Mouse (Mus musculus): Measurements from ENCODE around the gene Dcps. TPM values are rescaled to one million over a fixed set of nuclear protein-coding genes. Genes with fewer than 3 reads are reported as not detected.

Dcps gene
- polyA plus RNA-seq, 1 experiment, result 25.3 TPM

- H3K4me1 ChIP-seq (ENCODE audit: control insufficient read depth, insufficient read depth, low read length), result no peaks in the 10 kb centered on the region
- H3K27ac ChIP-seq (ENCODE audit: insufficient read depth, low read length), result peak overlapping the region; percentile 41; the same call in 1 of the 2 replicates
- TF ChIP-seq POLR2A (IDR thresholded peaks at IDR 0.05; ENCODE audit: extremely low read depth, insufficient read depth, low read length) (no peak), CTCF (IDR thresholded peaks at IDR 0.05; ENCODE audit: extremely low read depth, insufficient read depth, low read length) (no peak)
- H3K4me3 ChIP-seq (ENCODE audit: insufficient read depth, low read length), result no peak overlapping the region
Observed at GRCm38 (mm10) chr9:35123804-35124677, 51.8 kb downstream of the Dcps start.

- H3K27ac ChIP-seq (ENCODE audit: insufficient read depth, low read length), result peak overlapping the region; percentile 68
- TF ChIP-seq CTCF (IDR thresholded peaks at IDR 0.05; ENCODE audit: extremely low read depth, insufficient read depth, low read length), result no peak
- TF ChIP-seq POLR2A (IDR thresholded peaks at IDR 0.05; ENCODE audit: extremely low read depth, insufficient read depth, low read length), result no peak
- H3K4me3 ChIP-seq (ENCODE audit: insufficient read depth, low read length), result no peak overlapping the region
- H3K4me1 ChIP-seq (ENCODE audit: control insufficient read depth, insufficient read depth, low read length), result no peaks in the 10 kb centered on the region
Observed at GRCm38 (mm10) chr9:35123456-35123803, 52.4 kb downstream of the Dcps start.

GRCm38 (mm10) chr9:35122551-35123266, 53.2 kb downstream of the Dcps start:
- H3K4me3 ChIP-seq (ENCODE audit: insufficient read depth, low read length), result no peak overlapping the region
- H3K27ac ChIP-seq (ENCODE audit: insufficient read depth, low read length), result peak overlapping the region; percentile 68
- TF ChIP-seq POLR2A (IDR thresholded peaks at IDR 0.05; ENCODE audit: extremely low read depth, insufficient read depth, low read length) (no peak), CTCF (IDR thresholded peaks at IDR 0.05; ENCODE audit: extremely low read depth, insufficient read depth, low read length) (no peak)
- H3K4me1 ChIP-seq (ENCODE audit: control insufficient read depth, insufficient read depth, low read length), result no peaks in the 10 kb centered on the region

GRCm38 (mm10) chr9:35119168-35119567, 56.7 kb downstream of the Dcps start, which contains the start of gene St3gal4:
St3gal4 (minus strand) TSS chr9:35119268.
- Histone ChIP-seq H3K27ac (ENCODE audit: insufficient read depth, low read length) (no peak within 1 kb of the TSS), H3K4me3 (ENCODE audit: insufficient read depth, low read length) (no peak within 1 kb of the TSS), H3K4me1 (ENCODE audit: control insufficient read depth, insufficient read depth, low read length) (no peaks in the 10 kb centered on the region)
- no peak for TF ChIP-seq CTCF (IDR thresholded peaks at IDR 0.05; ENCODE audit: extremely low read depth, insufficient read depth, low read length)
- no peak for TF ChIP-seq POLR2A (IDR thresholded peaks at IDR 0.05; ENCODE audit: extremely low read depth, insufficient read depth, low read length)

- TF ChIP-seq POLR2A (IDR thresholded peaks at IDR 0.05; ENCODE audit: extremely low read depth, insufficient read depth, low read length), result no peak
- no peak for TF ChIP-seq CTCF (IDR thresholded peaks at IDR 0.05; ENCODE audit: extremely low read depth, insufficient read depth, low read length)
- no peak overlapping the region for H3K27ac ChIP-seq (ENCODE audit: insufficient read depth, low read length)
- H3K4me3 ChIP-seq (ENCODE audit: insufficient read depth, low read length), result no peak overlapping the region
- H3K4me1 ChIP-seq (ENCODE audit: control insufficient read depth, insufficient read depth, low read length), result no peaks in the 10 kb centered on the region
Observed at GRCm38 (mm10) chr9:35118563-35118962, 57.3 kb downstream of the Dcps start.

GRCm38 (mm10) chr9:35117384-35118295, 58.2 kb downstream of the Dcps start:
- H3K27ac ChIP-seq (ENCODE audit: insufficient read depth, low read length), result peak overlapping the region; percentile 83
- no peaks in the 10 kb centered on the region for H3K4me1 ChIP-seq (ENCODE audit: control insufficient read depth, insufficient read depth, low read length)
- TF ChIP-seq POLR2A (IDR thresholded peaks at IDR 0.05; ENCODE audit: extremely low read depth, insufficient read depth, low read length) (no peak), CTCF (IDR thresholded peaks at IDR 0.05; ENCODE audit: extremely low read depth, insufficient read depth, low read length) (no peak)
- peak overlapping the region; percentile 96 for H3K4me3 ChIP-seq (ENCODE audit: insufficient read depth, low read length)

GRCm38 (mm10) chr9:35116391-35117381, 59.2 kb downstream of the Dcps start:
- TF ChIP-seq CTCF (IDR thresholded peaks at IDR 0.05; ENCODE audit: extremely low read depth, insufficient read depth, low read length) (no peak), POLR2A (IDR thresholded peaks at IDR 0.05; ENCODE audit: extremely low read depth, insufficient read depth, low read length) (peak; percentile 75; the same call in 1 of the 2 replicates)
- peak overlapping the region; percentile 83 for H3K27ac ChIP-seq (ENCODE audit: insufficient read depth, low read length)
- peak overlapping the region; percentile 96 for H3K4me3 ChIP-seq (ENCODE audit: insufficient read depth, low read length)
- H3K4me1 ChIP-seq (ENCODE audit: control insufficient read depth, insufficient read depth, low read length), result no peaks in the 10 kb centered on the region

- H3K4me3 ChIP-seq (ENCODE audit: insufficient read depth, low read length), result peak overlapping the region; percentile 96
- TF ChIP-seq CTCF (IDR thresholded peaks at IDR 0.05; ENCODE audit: extremely low read depth, insufficient read depth, low read length) (no peak), POLR2A (IDR thresholded peaks at IDR 0.05; ENCODE audit: extremely low read depth, insufficient read depth, low read length) (no peak)
- peak overlapping the region; percentile 10 for H3K27ac ChIP-seq (ENCODE audit: insufficient read depth, low read length)
- no peaks in the 10 kb centered on the region for H3K4me1 ChIP-seq (ENCODE audit: control insufficient read depth, insufficient read depth, low read length)
Observed at GRCm38 (mm10) chr9:35115804-35116203, 60.1 kb downstream of the Dcps start.
